Mouse (Mus musculus): ENCODE data around the gene Taf3.

Gene Taf3

GRCm38 (mm10) chr2:9877326-9877690 is 171.1 kb downstream of the Taf3 start:
- DNase-seq (ENCODE audit: low read depth, low spot score), result no peak

GRCm38 (mm10) chr2:9876621-9877325 is 171.6 kb downstream of the Taf3 start:
- DNase-seq (ENCODE audit: low read depth, low spot score), result no peak

GRCm38 (mm10) chr2:9875676-9876357 is 172.6 kb downstream of the Taf3 start:
- no peak for DNase-seq (ENCODE audit: low read depth, low spot score)

GRCm38 (mm10) chr2:9875220-9875619 is 173.2 kb downstream of the Taf3 start:
- no peak for DNase-seq (ENCODE audit: low read depth, low spot score)

- no peak for DNase-seq (ENCODE audit: low read depth, low spot score)
Measured at GRCm38 (mm10) chr2:9874467-9875219, 173.8 kb downstream of the Taf3 start.

- no peak for DNase-seq (ENCODE audit: low read depth, low spot score)
Measured at GRCm38 (mm10) chr2:9873757-9874156, 174.6 kb downstream of the Taf3 start.

GRCm38 (mm10) chr2:9872682-9873081 is 175.7 kb downstream of the Taf3 start:
- DNase-seq (ENCODE audit: low read depth, low spot score), result no peak

GRCm38 (mm10) chr2:9871798-9872197 is 176.6 kb downstream of the Taf3 start:
- no peak for DNase-seq (ENCODE audit: low read depth, low spot score)

GRCm38 (mm10) chr2:9871141-9871716 is 177.2 kb downstream of the Taf3 start:
- DNase-seq (ENCODE audit: low read depth, low spot score), result no peak

GRCm38 (mm10) chr2:9867092-9867825 is 181.1 kb downstream of the Taf3 start:
- no peak for DNase-seq (ENCODE audit: low read depth, low spot score)

Measured in brain, adult 2 months (tissue).